Mouse (Mus musculus) heart, embryonic 12.5 days (tissue): ENCODE results near the gene Ppif. TPM values are rescaled to one million over a fixed set of nuclear protein-coding genes. Genes with fewer than 3 reads are reported as not detected.

ENCODE experiments used
- ATAC-seq: fragments of 200-750 bp; cut with Nextera tagmentation; 2 replicates; pipeline ENCODE4 v1.8.0; 2017; ENCODE audit warnings: moderate TSS enrichment, moderate library complexity; ENCODE audit not compliant: insufficient number of reproducible peaks, low FRiP score
- H3K27ac ChIP-seq: fragments of 300-500 bp; sonication (generic); 2 replicates; pipeline ENCODE4 v1.5.1; 2016; ENCODE audit warnings: mild to moderate bottlenecking, moderate library complexity; ENCODE audit not compliant: poor library complexity, severe bottlenecking
- H3K27me3 ChIP-seq: fragments of 300-500 bp; sonication (generic); replicated peaks from 2 replicates; pipeline ENCODE4 v1.6.1; 2016; ENCODE audit warnings: mild to moderate bottlenecking, moderate library complexity
- H3K36me3 ChIP-seq: fragments of 300-500 bp; sonication (generic); 2 replicates; pipeline ENCODE4 v1.6.1; 2016; ENCODE audit warnings: mild to moderate bottlenecking, moderate library complexity
- H3K4me1 ChIP-seq: fragments of 300-500 bp; sonication (generic); replicated peaks from 2 replicates; pipeline ENCODE4 v1.6.1; 2016; ENCODE audit warnings: mild to moderate bottlenecking
- H3K4me2 ChIP-seq: fragments of 300-500 bp; sonication (generic); 2 replicates; pipeline ENCODE4 v1.6.1; 2016; ENCODE audit warnings: mild to moderate bottlenecking, moderate library complexity
- H3K4me3 ChIP-seq: fragments of 300-500 bp; sonication (generic); 2 replicates; pipeline ENCODE4 v1.5.1; 2016; ENCODE audit warnings: mild to moderate bottlenecking
- H3K9ac ChIP-seq: fragments of 300-500 bp; sonication (generic); 2 replicates; pipeline ENCODE4 v1.6.1; 2016; ENCODE audit warnings: mild to moderate bottlenecking, moderate library complexity
- H3K9me3 ChIP-seq: fragments of 300-500 bp; sonication (generic); replicated peaks from 2 replicates; pipeline ENCODE4 v1.6.1; 2016; ENCODE audit warnings: mild to moderate bottlenecking, moderate library complexity
- WGBS: fragments of 180-500 bp; shearing (Covaris S2); methylation state at CpG from one replicate; pipeline ENCODE4 v1.1.7; 2016; 5-methylcytosine and 5-hydroxymethylcytosine counted together
- polyA plus RNA-seq: library from polyadenylated mRNA; unstranded; fragments of >200 nt; fragmentation: Nextera tagmentation; extraction: Ambion mirVana; gene quantifications from 2 replicates; pipeline ENCODE4 v1.2.1, GENCODE M21; 2016

Ppif gene
- polyA plus RNA-seq, 1 experiment from 2014 or later = 104 TPM

- Histone ChIP-seq H3K36me3 (peaks cover 66% of the 10 kb centered on the region), H3K27ac (peak overlapping the region; percentile 63), H3K4me3 (no peak overlapping the region), H3K9ac (no peak overlapping the region), H3K4me2 (no peak overlapping the region), H3K9me3 (no peaks in the 10 kb centered on the region), H3K27me3 (no peaks in the 10 kb centered on the region), H3K4me1 (peaks cover 44% of the 10 kb centered on the region)
- whole genome bisulfite sequencing = 66% methylated on average over 19 of the region's 19 CpGs
- no peak for ATAC-seq
Observed at GRCm38 (mm10) chr14:25665314-25665970, 28.5 kb upstream of the Ppif start.

DNA sequence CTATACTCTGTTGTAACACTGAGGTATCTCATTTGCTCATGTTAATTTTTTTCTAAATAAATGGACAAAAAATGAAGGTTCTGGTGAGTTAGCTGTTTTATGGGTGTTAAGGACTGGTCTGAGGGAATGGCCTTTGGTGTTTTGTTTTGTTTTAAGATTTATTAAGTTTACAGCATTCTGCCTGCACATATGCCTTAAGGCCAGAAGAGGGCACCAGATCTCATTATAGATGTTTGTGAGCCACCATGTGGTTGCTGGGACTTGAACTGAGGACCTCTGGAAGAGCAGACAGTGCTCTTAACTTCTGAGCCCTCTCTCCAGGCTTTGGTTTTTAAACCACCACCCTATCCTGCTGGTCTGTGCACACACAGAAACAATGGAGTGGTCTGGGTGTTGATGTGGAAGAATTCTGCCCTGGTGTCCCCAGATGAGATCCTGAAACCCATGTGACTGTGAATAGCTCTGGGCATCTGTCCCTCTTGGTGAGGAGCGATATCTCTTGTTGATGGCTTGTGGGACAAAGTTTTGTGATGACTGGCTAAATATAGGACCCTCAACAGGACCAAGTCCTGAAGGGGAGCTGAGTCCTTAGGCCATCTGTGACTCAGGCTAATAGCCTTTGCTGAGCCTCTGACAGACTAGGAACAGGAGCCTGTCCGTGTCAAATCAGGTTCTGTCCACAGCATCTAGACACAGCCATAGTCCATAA, 27.1 kb upstream of the Ppif start:
- H3K4me3 ChIP-seq = no peak overlapping the region
- H3K27me3 ChIP-seq = no peaks in the 10 kb centered on the region
- peaks cover 41% of the 10 kb centered on the region for H3K4me1 ChIP-seq
- peak; percentile 58 for ATAC-seq
- WGBS = 50% methylated on average over 2 of the region's 2 CpGs
- no peak overlapping the region for H3K4me2 ChIP-seq
- H3K27ac ChIP-seq = peak overlapping the region; percentile 81
- H3K36me3 ChIP-seq = peaks cover 52% of the 10 kb centered on the region
- H3K9me3 ChIP-seq = no peaks in the 10 kb centered on the region
- H3K9ac ChIP-seq = no peak overlapping the region

DNA sequence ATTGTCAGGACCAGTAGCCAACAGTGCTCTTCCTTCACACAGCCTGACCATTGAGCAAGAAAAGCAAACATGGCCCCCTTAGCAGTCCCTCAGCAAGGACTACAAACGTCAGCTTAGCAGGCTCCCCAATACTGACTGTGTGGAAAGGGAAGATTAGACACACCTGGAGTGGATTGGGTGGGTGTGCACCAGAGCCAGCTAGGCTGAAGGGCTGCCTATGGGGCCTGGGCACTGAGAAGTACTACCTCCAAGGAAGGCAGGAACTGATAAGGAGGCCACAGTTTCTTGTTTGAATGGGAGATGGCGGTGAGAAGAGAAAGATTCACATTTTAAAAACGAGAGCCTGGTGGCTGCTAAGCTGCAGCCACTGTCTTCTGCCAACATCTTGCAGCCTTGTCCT, 26.4 kb upstream of the Ppif start:
- no peaks in the 10 kb centered on the region for H3K9me3 ChIP-seq
- H3K4me3 ChIP-seq = no peak overlapping the region
- H3K27me3 ChIP-seq = no peaks in the 10 kb centered on the region
- ATAC-seq = no peak
- no peak overlapping the region for H3K4me2 ChIP-seq
- H3K9ac ChIP-seq = 0 out of 2 replicates have a peak overlapping the region, but pooled peaks have one; percentile 1
- WGBS = 44% methylated on average over 3 of the region's 3 CpGs
- peaks cover 45% of the 10 kb centered on the region for H3K36me3 ChIP-seq
- H3K27ac ChIP-seq = peak overlapping the region; percentile 81
- H3K4me1 ChIP-seq = peaks cover 41% of the 10 kb centered on the region

DNA sequence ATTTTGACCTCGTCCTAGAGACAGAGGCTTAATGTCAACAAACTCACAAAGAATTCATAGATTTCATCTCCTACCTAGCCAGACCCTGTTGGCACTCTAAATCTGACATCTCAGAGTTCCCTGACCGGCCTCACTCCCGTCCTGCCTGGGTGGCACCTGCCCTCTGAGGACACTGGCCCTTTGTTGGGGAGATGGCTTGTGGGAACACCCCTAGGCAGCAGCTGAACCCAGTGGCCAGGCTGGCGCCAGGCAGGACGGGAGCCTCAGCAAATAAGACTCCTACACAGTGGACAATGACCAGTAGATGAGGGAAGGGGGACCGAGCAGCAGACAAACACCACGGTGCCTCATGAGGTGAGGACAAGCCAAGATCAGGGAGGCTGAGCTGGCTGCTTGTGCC, 14.3 kb upstream of the Ppif start:
- Histone ChIP-seq H3K4me1 (no peaks in the 10 kb centered on the region; the same call in 1 of the 2 replicates), H3K9ac (0 out of 2 replicates have a peak overlapping the region, but pooled peaks have one; percentile 31), H3K36me3 (no peaks in the 10 kb centered on the region), H3K4me2 (no peak overlapping the region), H3K4me3 (no peak overlapping the region), H3K27me3 (no peaks in the 10 kb centered on the region), H3K9me3 (no peaks in the 10 kb centered on the region), H3K27ac (no peak overlapping the region)
- WGBS = 61% methylated on average over 7 of the region's 7 CpGs
- no peak for ATAC-seq

DNA sequence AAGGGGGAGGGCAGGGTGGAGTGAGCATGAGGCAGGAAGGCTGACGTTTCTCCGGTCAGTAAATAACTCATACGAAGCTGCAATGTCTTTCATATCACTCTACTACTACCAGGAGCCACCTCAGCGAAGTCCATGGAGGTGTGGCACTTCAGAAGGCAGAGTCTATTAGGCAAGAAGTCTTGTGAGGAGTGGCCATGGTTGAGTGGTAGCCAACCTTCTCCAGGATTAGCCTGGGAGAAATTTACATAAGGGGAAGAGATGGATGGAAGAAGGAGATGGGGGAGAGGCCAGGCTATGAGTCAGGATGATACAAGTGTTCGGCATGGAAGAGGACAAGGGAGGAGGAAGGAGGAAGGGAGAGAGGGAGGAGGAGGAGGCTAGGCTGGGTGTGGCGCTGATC, 11.9 kb upstream of the Ppif start:
- H3K4me3 ChIP-seq = no peak overlapping the region
- 69% methylated on average over 6 of the region's 6 CpGs for WGBS
- peaks cover 15% of the 10 kb centered on the region for H3K4me1 ChIP-seq
- H3K9me3 ChIP-seq = no peaks in the 10 kb centered on the region
- H3K36me3 ChIP-seq = no peaks in the 10 kb centered on the region
- no peaks in the 10 kb centered on the region for H3K27me3 ChIP-seq
- H3K27ac ChIP-seq = no peak overlapping the region
- H3K9ac ChIP-seq = no peak overlapping the region
- no peak for ATAC-seq
- H3K4me2 ChIP-seq = no peak overlapping the region

DNA sequence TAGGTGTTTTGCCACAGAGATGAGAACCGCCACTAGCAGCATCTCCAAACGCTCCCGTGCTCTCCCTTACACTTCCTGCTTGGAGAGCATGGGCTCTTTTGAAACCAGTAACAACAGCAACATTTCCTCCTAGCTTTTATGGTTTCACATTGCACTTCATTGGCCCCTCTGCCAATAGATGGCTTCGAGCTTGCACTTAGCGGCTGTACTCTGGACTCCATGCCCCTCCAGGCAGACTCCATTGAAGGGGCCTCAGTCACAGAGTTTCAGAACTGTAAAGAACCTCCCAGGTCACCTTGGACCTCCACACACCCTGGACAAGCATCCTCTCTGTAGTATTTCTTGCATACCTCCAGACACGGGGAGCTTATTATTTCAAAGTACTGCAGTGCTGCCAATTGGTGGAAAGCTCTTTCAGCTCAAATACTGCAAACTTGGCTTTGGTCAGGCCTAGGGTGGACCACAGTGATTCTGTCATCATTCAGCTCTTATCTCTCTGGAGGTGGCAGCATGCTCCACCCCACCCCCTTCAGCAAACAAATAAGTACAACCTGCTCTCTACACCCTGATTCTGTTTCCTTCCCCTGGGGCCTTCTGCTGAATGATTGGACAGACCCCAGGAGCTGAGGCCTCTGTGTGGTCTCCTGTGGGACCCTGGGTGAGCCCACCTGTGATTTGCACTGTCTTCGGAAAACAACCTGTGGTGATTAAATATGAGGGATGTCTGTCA, 7.6 kb upstream of the Ppif start:
- H3K9ac ChIP-seq = 0 out of 2 replicates have a peak overlapping the region, but pooled peaks have one; percentile 22
- no peak for ATAC-seq
- H3K4me3 ChIP-seq = no peak overlapping the region
- H3K27ac ChIP-seq = peak overlapping the region; percentile 96
- peaks cover 34% of the 10 kb centered on the region for H3K4me1 ChIP-seq
- H3K4me2 ChIP-seq = peak overlapping the region; percentile 33; the same call in 1 of the 2 replicates
- no peaks in the 10 kb centered on the region for H3K36me3 ChIP-seq
- no peaks in the 10 kb centered on the region for H3K27me3 ChIP-seq
- 63% methylated on average over 7 of the region's 7 CpGs for WGBS
- no peaks in the 10 kb centered on the region for H3K9me3 ChIP-seq

- ATAC-seq = peak; percentile 67; the same call in 1 of the 2 replicates
- H3K27me3 ChIP-seq = no peaks in the 10 kb centered on the region
- H3K9me3 ChIP-seq = no peaks in the 10 kb centered on the region
- no peaks in the 10 kb centered on the region for H3K36me3 ChIP-seq
- no peak overlapping the region for H3K4me3 ChIP-seq
- H3K4me1 ChIP-seq = peaks cover 34% of the 10 kb centered on the region
- peak overlapping the region; percentile 33; the same call in 1 of the 2 replicates for H3K4me2 ChIP-seq
- 52% methylated on average over 10 of the region's 10 CpGs for WGBS
- no peak overlapping the region for H3K9ac ChIP-seq
- peak overlapping the region; percentile 96 for H3K27ac ChIP-seq
Observed at GRCm38 (mm10) chr14:25686983-25687901, 6.7 kb upstream of the Ppif start.

DNA sequence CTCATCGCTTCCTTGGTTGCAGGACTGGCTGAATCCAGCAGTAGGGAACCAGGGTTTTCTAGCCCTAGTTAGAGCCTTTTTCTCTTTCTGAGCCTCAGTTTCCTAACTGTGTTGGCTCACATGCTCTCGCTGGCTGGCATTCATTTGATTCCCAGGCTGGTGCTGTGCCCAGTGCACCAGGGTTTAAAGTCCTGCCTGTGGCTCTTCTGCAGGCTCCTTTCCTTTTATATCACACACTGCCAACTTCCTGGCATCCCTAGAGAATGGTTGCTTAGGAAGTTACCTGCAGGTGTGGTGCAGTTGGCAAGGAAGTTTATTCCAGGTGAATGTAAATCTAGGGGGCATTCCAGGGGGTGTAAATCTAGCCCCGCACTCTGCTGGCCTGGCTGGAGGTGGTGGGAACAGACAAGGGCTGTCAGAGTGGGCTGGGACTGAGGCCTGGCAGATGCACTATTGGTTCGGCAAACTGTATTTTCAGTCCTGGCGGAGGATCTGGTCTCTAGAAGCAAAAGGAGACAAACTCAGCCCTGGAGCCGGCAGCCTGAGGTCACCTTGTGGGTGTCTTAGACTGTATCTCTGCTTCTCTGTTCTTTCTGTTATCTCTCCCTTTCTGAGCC, 575 bp upstream of the Ppif start:
- Histone ChIP-seq H3K27ac (peak overlapping the region; percentile 74; the same call in 1 of the 2 replicates), H3K27me3 (no peaks in the 10 kb centered on the region), H3K9me3 (no peaks in the 10 kb centered on the region), H3K4me2 (peak overlapping the region; percentile 87), H3K4me1 (peaks cover 35% of the 10 kb centered on the region), H3K4me3 (peak overlapping the region; percentile 71), H3K9ac (peak overlapping the region; percentile 55; the same call in 1 of the 2 replicates), H3K36me3 (peaks cover 30% of the 10 kb centered on the region)
- ATAC-seq = no peak
- 51% methylated on average over 6 of the region's 6 CpGs for WGBS

GRCm38 (mm10) chr14:25694569-25694897, 579 bp downstream of the Ppif start:
- H3K4me2 ChIP-seq = peak overlapping the region; percentile 87
- 2% methylated on average over 10 of the region's 10 CpGs for WGBS
- no peaks in the 10 kb centered on the region for H3K27me3 ChIP-seq
- no peaks in the 10 kb centered on the region for H3K9me3 ChIP-seq
- H3K9ac ChIP-seq = peak overlapping the region; percentile 81
- H3K36me3 ChIP-seq = peaks cover 41% of the 10 kb centered on the region
- H3K27ac ChIP-seq = peak overlapping the region; percentile 57
- peak overlapping the region; percentile 71 for H3K4me3 ChIP-seq
- H3K4me1 ChIP-seq = peaks cover 30% of the 10 kb centered on the region
- peak; percentile 60 for ATAC-seq

DNA sequence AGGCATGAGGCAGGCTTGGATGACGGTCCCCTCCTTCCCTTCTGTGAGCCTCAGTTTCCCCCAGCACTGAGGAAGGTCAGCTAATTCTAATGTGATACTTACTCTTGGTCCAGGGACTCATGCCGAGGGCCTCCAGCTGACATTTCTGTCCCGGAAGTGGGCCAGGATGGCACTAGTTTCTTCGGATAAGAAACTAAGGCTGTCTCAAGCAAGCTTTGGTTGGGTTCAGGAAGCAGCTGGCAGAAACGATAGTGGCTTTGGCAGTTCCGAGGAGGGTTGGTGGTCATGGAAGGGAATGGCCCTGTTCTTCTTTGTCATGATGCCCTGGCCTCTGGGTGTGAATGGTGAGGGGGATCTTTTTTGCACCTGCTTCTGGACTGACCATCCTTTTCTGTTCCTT, 1.1 kb downstream of the Ppif start:
- H3K4me3 ChIP-seq = peak overlapping the region; percentile 71
- WGBS = 51% methylated on average over 6 of the region's 6 CpGs
- no peak for ATAC-seq
- no peaks in the 10 kb centered on the region for H3K9me3 ChIP-seq
- 0 out of 2 replicates have a peak overlapping the region, but pooled peaks have one; percentile 31 for H3K27ac ChIP-seq
- peak overlapping the region; percentile 87 for H3K4me2 ChIP-seq
- peak overlapping the region; percentile 81 for H3K9ac ChIP-seq
- peaks cover 30% of the 10 kb centered on the region for H3K4me1 ChIP-seq
- no peaks in the 10 kb centered on the region for H3K27me3 ChIP-seq
- H3K36me3 ChIP-seq = peaks cover 47% of the 10 kb centered on the region
